Mouse (Mus musculus) olfactory bulb, adult 2 months (tissue): ENCODE measurements around the gene Sema5a. TPM values are rescaled to one million over a fixed set of nuclear protein-coding genes. Genes with fewer than 3 reads are reported as not detected.

Experiments
- H3K27ac ChIP-seq: fragments of 200-500 bp; 2 replicates; pipeline ENCODE4 v1.5.1; 2012; ENCODE audit warnings: low read depth, low read length; ENCODE audit not compliant: insufficient read depth
- H3K4me1 ChIP-seq: fragments of 200-500 bp; 2 replicates; pipeline ENCODE4 v1.6.1; 2012; ENCODE audit warnings: low read length; ENCODE audit not compliant: control insufficient read depth, insufficient read depth
- H3K4me3 ChIP-seq: fragments of 200-500 bp; 2 replicates; pipeline ENCODE4 v1.5.1; 2012; ENCODE audit warnings: mild to moderate bottlenecking, low read depth, low read length, moderate library complexity; ENCODE audit not compliant: insufficient read depth
- CTCF ChIP-seq: fragments of 200-500 bp; IDR thresholded peaks from 2 replicates; pipeline ENCODE4 v1.5.1; 2012; ENCODE audit warnings: low read depth, mild to moderate bottlenecking, low read length, moderate library complexity; ENCODE audit not compliant: insufficient read depth
- POLR2A ChIP-seq: fragments of 200-500 bp; IDR thresholded peaks from 2 replicates; pipeline ENCODE4 v1.6.1; 2012; ENCODE audit warnings: mild to moderate bottlenecking, low read depth, low read length, moderate library complexity; ENCODE audit not compliant: insufficient read depth
- WGBS: fragments of 180-500 bp; shearing (Covaris S2); methylation state at CpG from one replicate; pipeline ENCODE4 v1.1.7; 2018; 5-methylcytosine and 5-hydroxymethylcytosine counted together
- polyA plus RNA-seq: library from polyadenylated mRNA; stranded (reverse); fragments of >200 nt; gene quantifications from 2 replicates; pipeline ENCODE4 v1.2.4, GENCODE M21; 2012; ENCODE audit warnings: low replicate concordance; ENCODE audit not compliant: missing spikeins, insufficient read depth, insufficient read length

Gene Sema5a
- polyA plus RNA-seq, 1 experiment, result not detected

DNA sequence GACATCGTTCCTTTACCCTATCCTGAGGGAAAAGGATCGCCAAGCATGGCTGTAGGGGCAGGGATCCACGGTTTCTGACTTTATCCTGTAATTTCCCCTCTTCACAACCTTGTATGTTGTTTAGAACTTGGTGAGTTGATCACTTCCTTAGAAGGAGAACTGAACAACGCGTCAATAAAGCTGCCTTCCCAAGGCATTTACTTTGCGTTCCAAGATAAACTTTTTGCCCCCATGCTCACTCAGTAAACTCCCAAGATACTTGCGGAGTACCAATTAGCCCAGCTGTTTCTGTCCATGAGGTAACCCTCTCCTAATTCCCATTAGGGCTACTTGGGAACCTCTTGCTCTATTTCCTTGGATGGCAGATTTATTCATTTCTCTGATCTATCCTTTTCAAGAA lies 786 bp upstream of the Sema5a start:
- H3K4me1 ChIP-seq, result peaks cover 8% of the 10 kb centered on the region
- WGBS, result 74% methylated on average over 7 of the region's 7 CpGs
- peak overlapping the region; percentile 45; the same call in 1 of the 2 replicates for H3K4me3 ChIP-seq
- H3K27ac ChIP-seq, result no peak overlapping the region
- TF ChIP-seq CTCF, result no peak
- TF ChIP-seq POLR2A, result no peak

DNA sequence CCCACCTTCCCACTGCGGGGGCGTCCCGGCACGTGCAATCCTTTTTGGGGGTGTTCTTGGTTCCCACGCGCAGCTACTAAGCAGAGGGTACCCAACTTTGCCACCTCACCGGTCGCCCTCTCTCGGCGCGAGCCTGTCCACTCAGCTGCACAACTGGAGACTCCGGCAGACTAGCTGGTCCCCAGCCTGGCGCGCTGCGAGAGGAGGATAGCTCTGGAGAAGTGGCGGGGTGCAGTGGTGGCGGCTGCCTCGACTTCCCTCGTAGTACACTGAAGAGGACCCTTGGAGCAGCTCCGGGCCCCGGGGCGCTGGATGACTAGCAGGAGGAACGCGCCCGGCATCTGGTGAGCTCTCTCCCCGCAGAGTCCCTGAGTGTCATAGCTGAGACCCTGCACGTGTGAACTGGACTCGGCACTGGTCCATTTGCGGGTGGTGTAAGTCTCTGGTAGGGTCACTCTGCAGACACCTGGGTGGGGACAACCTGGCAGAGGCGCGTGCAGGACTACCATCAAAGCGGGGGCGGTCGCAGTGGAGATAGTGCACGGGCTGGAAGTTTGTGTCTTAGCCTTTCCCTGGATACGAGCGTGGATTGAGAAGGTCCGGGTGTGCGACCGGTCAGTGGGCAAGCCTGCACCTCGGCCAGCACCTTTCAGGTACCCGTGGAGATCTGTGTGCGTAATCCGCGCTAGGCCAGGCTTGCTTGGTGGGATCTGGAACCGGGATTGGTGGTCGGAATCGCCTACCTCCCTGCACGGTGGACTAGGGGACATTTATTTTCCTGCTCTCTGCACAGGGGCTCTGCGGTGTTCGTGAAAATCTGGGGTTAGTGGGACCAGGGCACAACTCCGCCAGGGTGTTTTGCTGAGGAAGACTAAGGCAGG lies 586 bp downstream of the Sema5a start:
- TF ChIP-seq POLR2A (0 out of 2 replicates have a peak, but pooled peaks have one; percentile 3), CTCF (no peak)
- peaks cover 8% of the 10 kb centered on the region for H3K4me1 ChIP-seq
- H3K4me3 ChIP-seq, result peak overlapping the region; percentile 52
- 1% methylated on average over 52 of the region's 52 CpGs for WGBS
- no peak overlapping the region for H3K27ac ChIP-seq

DNA sequence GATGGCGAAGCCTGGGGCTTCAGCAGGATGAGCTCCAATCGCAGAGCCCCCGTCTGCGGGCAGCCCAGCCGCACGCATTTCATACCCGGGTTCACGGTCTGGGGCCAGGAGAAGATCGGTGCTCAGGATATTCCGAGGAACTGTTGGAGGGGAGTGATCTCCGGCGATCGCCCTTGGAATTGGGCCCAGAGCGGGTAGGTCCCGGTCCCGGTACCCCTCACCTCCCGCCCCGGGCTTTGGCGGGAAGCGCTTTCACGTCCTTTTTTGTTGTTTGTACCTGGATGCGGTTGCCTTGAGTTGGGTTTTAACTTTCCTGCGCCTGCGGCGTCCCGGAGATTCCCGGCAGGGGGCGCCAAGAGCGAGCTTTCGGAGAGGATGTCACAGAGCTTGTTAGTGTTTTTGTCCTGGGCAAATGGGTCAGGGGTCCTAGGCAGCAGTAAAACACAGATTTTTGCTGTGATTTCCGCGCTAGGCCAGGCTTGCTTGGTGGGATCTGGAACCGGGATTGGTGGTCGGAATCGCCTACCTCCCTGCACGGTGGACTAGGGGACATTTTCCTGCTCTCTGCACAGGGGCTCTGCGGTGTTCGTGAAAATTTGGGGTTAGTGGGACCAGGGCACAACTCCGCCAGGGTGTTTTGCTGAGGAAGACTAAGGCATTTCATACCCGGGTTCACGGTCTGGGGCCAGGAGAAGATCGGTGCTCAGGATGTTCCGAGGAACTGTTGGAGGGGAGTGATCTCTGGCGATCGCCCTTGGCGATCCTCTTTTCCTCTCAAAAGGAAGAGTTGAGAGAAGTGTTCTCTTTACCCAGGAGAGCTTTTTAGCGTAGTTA lies 1.4 kb downstream of the Sema5a start:
- peak overlapping the region; percentile 31; the same call in 1 of the 2 replicates for H3K27ac ChIP-seq
- TF ChIP-seq POLR2A (no peak), CTCF (peak; percentile 76)
- H3K4me3 ChIP-seq, result peak overlapping the region; percentile 52
- under 1% methylated on average over 47 of the region's 47 CpGs for WGBS
- peaks cover 8% of the 10 kb centered on the region for H3K4me1 ChIP-seq

DNA sequence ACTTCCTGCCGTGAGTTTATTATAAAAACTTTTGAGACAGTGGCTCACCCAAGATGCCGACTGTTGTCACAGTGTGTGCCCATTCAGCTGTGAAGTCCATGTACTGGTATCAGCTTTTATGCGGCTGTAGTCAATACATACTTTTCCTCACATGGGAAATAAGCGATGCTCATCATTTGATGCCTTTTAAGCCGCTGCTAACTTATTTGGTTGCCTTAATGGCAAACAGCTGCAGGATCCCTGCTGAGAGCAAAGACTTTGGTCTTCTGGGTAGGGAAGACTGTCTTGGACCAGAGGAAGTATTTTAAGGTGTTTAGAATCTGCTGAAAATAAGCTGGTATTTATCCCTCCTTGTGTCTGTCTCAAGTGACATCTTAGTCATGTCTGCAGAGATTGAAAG lies 2.7 kb downstream of the Sema5a start:
- 26% methylated on average over 5 of the region's 5 CpGs for WGBS
- Histone ChIP-seq H3K4me3 (no peak overlapping the region), H3K27ac (no peak overlapping the region), H3K4me1 (peaks cover 8% of the 10 kb centered on the region)
- no peak for TF ChIP-seq CTCF
- no peak for TF ChIP-seq POLR2A

DNA sequence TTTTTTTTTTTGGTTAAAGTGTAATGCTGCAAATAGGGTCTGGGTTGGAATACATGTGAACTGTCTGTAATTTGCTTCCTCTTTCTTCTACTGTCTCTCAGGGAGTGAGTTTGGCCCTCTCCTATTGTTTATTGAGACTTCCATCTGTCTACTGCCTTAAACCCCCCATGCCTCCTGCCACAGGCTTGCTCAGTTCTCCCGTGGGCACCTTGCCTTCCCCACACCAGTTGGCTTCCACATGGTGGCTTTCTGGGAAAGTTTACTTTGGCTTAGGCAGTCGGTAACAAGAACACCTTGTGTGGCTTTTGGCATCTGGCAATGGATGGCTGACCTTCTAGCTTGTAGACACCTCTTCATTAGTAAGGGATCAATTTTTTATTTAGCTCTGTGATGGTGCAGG lies 10.2 kb downstream of the Sema5a start:
- no peak overlapping the region for H3K4me3 ChIP-seq
- TF ChIP-seq POLR2A (no peak), CTCF (no peak)
- WGBS, result 87% methylated on average over 2 of the region's 2 CpGs

GRCm38 (mm10) chr15:32257340-32257739 lies 12.7 kb downstream of the Sema5a start:
- Histone ChIP-seq H3K4me1 (peaks cover 9% of the 10 kb centered on the region), H3K4me3 (no peak overlapping the region), H3K27ac (no peak overlapping the region)
- TF ChIP-seq CTCF (no peak), POLR2A (no peak)
- WGBS, result 68% methylated on average over 8 of the region's 8 CpGs

More for the DNA sequence above, 10.2 kb downstream of the Sema5a start:
- no peak overlapping the region for H3K27ac ChIP-seq
- peaks cover 9% of the 10 kb centered on the region for H3K4me1 ChIP-seq

GRCm38 (mm10) chr15:32257886-32258319 lies 13.3 kb downstream of the Sema5a start:
- no peak for TF ChIP-seq CTCF
- H3K4me1 ChIP-seq, result peaks cover 9% of the 10 kb centered on the region
- 42% methylated on average over 7 of the region's 7 CpGs for WGBS
- H3K27ac ChIP-seq, result no peak overlapping the region
- H3K4me3 ChIP-seq, result no peak overlapping the region

DNA sequence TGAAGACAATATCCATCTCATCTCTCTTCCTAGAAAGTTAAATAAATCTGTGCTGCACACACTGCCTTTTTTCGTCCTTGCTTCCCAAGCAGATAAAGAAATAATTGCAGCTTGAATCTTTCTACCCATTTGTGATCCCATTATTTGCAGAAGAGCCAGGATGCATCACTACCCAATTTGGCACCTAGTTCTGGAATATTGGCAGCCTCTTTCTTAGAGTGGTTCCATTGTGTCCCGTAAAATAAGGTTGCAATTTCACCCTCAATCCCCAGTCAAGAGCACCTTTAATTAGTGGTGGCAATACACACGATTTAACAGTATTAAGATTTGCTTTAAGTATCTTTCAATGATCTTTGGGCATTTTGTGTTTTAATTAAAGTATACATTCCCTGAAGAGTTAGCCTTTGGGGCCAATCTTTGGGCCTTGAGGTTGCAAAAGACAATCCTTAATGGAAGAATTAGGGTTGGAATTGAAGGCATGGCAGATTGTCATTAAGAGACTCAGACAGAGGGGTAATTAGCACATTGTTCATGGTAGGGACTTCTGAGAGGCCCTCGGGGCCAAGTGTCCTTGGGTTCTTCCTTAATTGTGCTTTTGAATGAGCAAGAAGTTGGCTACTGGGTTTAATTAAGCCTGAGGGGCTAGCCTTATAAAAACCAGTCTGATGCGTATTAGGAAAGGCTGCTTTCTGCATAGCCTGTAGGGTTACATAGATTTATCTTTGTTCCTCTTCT lies 14.9 kb downstream of the Sema5a start:
- TF ChIP-seq CTCF (no peak), POLR2A (no peak)
- no peak overlapping the region for H3K4me3 ChIP-seq
- WGBS, result 76% methylated on average over 5 of the region's 5 CpGs
- peaks cover 9% of the 10 kb centered on the region for H3K4me1 ChIP-seq
- no peak overlapping the region for H3K27ac ChIP-seq
